Mouse (Mus musculus): ENCODE data around the gene Map1lc3b. TPM values are rescaled to one million over a fixed set of nuclear protein-coding genes. Genes with fewer than 3 reads are reported as not detected.

The Map1lc3b gene
- polyA plus RNA-seq, 1 experiment from 2014 or later = 231 TPM

Other genes starting within 250 kb of the Map1lc3b start
- gene 1700018B08Rik, start 46.0 kb upstream of the Map1lc3b start, polyA plus RNA-seq (2014; fragmentation: Nextera tagmentation; extraction: Ambion mirVana) = not detected in 2 replicates
- gene Fbxo31, start 11.6 kb upstream of the Map1lc3b start, polyA plus RNA-seq (2014; fragmentation: Nextera tagmentation; extraction: Ambion mirVana) = 14.5 and 14.9 TPM in 2 replicates
- gene Zcchc14, start 62.5 kb downstream of the Map1lc3b start, polyA plus RNA-seq (2014; fragmentation: Nextera tagmentation; extraction: Ambion mirVana) = 21.9 and 25.1 TPM in 2 replicates
- gene Jph3, start 139.3 kb downstream of the Map1lc3b start, polyA plus RNA-seq (2014; fragmentation: Nextera tagmentation; extraction: Ambion mirVana) = 4.4 and 4.6 TPM in 2 replicates
- gene Klhdc4, start 239.2 kb downstream of the Map1lc3b start, polyA plus RNA-seq (2014; fragmentation: Nextera tagmentation; extraction: Ambion mirVana) = 43.7 and 45.3 TPM in 2 replicates

Data from intestine, embryonic 14.5 days (tissue).